Mouse (Mus musculus): ENCODE results near the gene Pnck. TPM values are rescaled to one million over a fixed set of nuclear protein-coding genes. Genes with fewer than 3 reads are reported as not detected.

Gene Pnck
- polyA plus RNA-seq, 1 experiment, result 6.1 TPM

GRCm38 (mm10) chrX:73653392-73653791 is 6.5 kb downstream of the Pnck start:
- Histone ChIP-seq H3K4me3 (replicated peaks; ENCODE audit: extremely low read depth, low read depth, low read length) (no peak overlapping the region), H3K4me1 (ENCODE audit: control insufficient read depth, insufficient read depth, low read length) (no peaks in the 10 kb centered on the region; the same call in none of the 2 replicates)
- WGBS, result 78% methylated on average over 6 of the region's 6 CpGs
- no peak for DNase-seq
- TF ChIP-seq CTCF (IDR thresholded peaks at IDR 0.05; ENCODE audit: insufficient read depth, low read length) (no peak), POLR2A (IDR thresholded peaks at IDR 0.05; ENCODE audit: borderline replicate concordance, extremely low read depth, low read depth, low read length) (no peak)

GRCm38 (mm10) chrX:73650869-73651268 is 9.0 kb downstream of the Pnck start:
- DNase-seq, result no peak
- no peak for TF ChIP-seq POLR2A (IDR thresholded peaks at IDR 0.05; ENCODE audit: borderline replicate concordance, extremely low read depth, low read depth, low read length)
- TF ChIP-seq CTCF (IDR thresholded peaks at IDR 0.05; ENCODE audit: insufficient read depth, low read length), result no peak
- H3K4me1 ChIP-seq (ENCODE audit: control insufficient read depth, insufficient read depth, low read length), result no peaks in the 10 kb centered on the region; the same call in none of the 2 replicates
- 56% methylated on average over 3 of the region's 3 CpGs for WGBS
- H3K4me3 ChIP-seq (replicated peaks; ENCODE audit: extremely low read depth, low read depth, low read length), result no peak overlapping the region

- Histone ChIP-seq H3K4me3 (replicated peaks; ENCODE audit: extremely low read depth, low read depth, low read length) (no peak overlapping the region), H3K4me1 (ENCODE audit: control insufficient read depth, insufficient read depth, low read length) (no peaks in the 10 kb centered on the region)
- 42% methylated on average over 4 of the region's 4 CpGs for WGBS
- TF ChIP-seq POLR2A (IDR thresholded peaks at IDR 0.05; ENCODE audit: borderline replicate concordance, extremely low read depth, low read depth, low read length), result no peak
- no peak for TF ChIP-seq CTCF (IDR thresholded peaks at IDR 0.05; ENCODE audit: insufficient read depth, low read length)
- no peak for DNase-seq
Measured at GRCm38 (mm10) chrX:73645121-73645520, 14.8 kb downstream of the Pnck start.

- no peak overlapping the region for H3K4me3 ChIP-seq (replicated peaks; ENCODE audit: extremely low read depth, low read depth, low read length)
Measured at GRCm38 (mm10) chrX:73639901-73640469, 19.9 kb downstream of the Pnck start.

GRCm38 (mm10) chrX:73639255-73639675 is 20.7 kb downstream of the Pnck start, which contains the start of gene Dusp9:
Gene Dusp9, plus strand, starts transcription at chrX:73639419.
- DNase-seq, result peak; percentile 29
- no peaks in the 10 kb centered on the region for H3K4me1 ChIP-seq (ENCODE audit: control insufficient read depth, insufficient read depth, low read length)
- peak within 1 kb of the TSS; percentile 5 for H3K4me3 ChIP-seq (replicated peaks; ENCODE audit: extremely low read depth, low read depth, low read length)
- TF ChIP-seq POLR2A (IDR thresholded peaks at IDR 0.05; ENCODE audit: borderline replicate concordance, extremely low read depth, low read depth, low read length) (no peak), CTCF (IDR thresholded peaks at IDR 0.05; ENCODE audit: insufficient read depth, low read length) (no peak)
- WGBS, result 37% methylated on average over 28 of the region's 28 CpGs

More at GRCm38 (mm10) chrX:73639901-73640469, 19.9 kb downstream of the Pnck start:
- WGBS, result 28% methylated on average over 41 of the region's 41 CpGs
- TF ChIP-seq POLR2A (IDR thresholded peaks at IDR 0.05; ENCODE audit: borderline replicate concordance, extremely low read depth, low read depth, low read length) (no peak), CTCF (IDR thresholded peaks at IDR 0.05; ENCODE audit: insufficient read depth, low read length) (no peak)
- peak; percentile 7 for DNase-seq
- no peaks in the 10 kb centered on the region for H3K4me1 ChIP-seq (ENCODE audit: control insufficient read depth, insufficient read depth, low read length)

- 25% methylated on average over 19 of the region's 19 CpGs for WGBS
- DNase-seq, result no peak
- TF ChIP-seq POLR2A (IDR thresholded peaks at IDR 0.05; ENCODE audit: borderline replicate concordance, extremely low read depth, low read depth, low read length) (no peak), CTCF (IDR thresholded peaks at IDR 0.05; ENCODE audit: insufficient read depth, low read length) (no peak)
- no peaks in the 10 kb centered on the region for H3K4me1 ChIP-seq (ENCODE audit: control insufficient read depth, insufficient read depth, low read length)
- no peak overlapping the region for H3K4me3 ChIP-seq (replicated peaks; ENCODE audit: extremely low read depth, low read depth, low read length)
Measured at GRCm38 (mm10) chrX:73637415-73637814, 22.5 kb downstream of the Pnck start.

GRCm38 (mm10) chrX:73635425-73635824 is 24.5 kb downstream of the Pnck start:
- 33% methylated on average over 19 of the region's 19 CpGs for WGBS
- TF ChIP-seq POLR2A (IDR thresholded peaks at IDR 0.05; ENCODE audit: borderline replicate concordance, extremely low read depth, low read depth, low read length) (no peak), CTCF (IDR thresholded peaks at IDR 0.05; ENCODE audit: insufficient read depth, low read length) (no peak)
- H3K4me3 ChIP-seq (replicated peaks; ENCODE audit: extremely low read depth, low read depth, low read length), result no peak overlapping the region
- no peaks in the 10 kb centered on the region for H3K4me1 ChIP-seq (ENCODE audit: control insufficient read depth, insufficient read depth, low read length)
- no peak for DNase-seq

GRCm38 (mm10) chrX:73626981-73627380 is 32.9 kb downstream of the Pnck start:
- no peak overlapping the region for H3K4me3 ChIP-seq (replicated peaks; ENCODE audit: extremely low read depth, low read depth, low read length)
- TF ChIP-seq POLR2A (IDR thresholded peaks at IDR 0.05; ENCODE audit: borderline replicate concordance, extremely low read depth, low read depth, low read length), result no peak
- no peak for TF ChIP-seq CTCF (IDR thresholded peaks at IDR 0.05; ENCODE audit: insufficient read depth, low read length)

GRCm38 (mm10) chrX:73619890-73620289 is 40.0 kb downstream of the Pnck start:
- 81% methylated on average over 2 of the region's 2 CpGs for WGBS
- peak; percentile 6 for DNase-seq
- H3K4me1 ChIP-seq (ENCODE audit: control insufficient read depth, insufficient read depth, low read length), result no peaks in the 10 kb centered on the region; the same call in 1 of the 2 replicates
- H3K4me3 ChIP-seq (replicated peaks; ENCODE audit: extremely low read depth, low read depth, low read length), result no peak overlapping the region
- TF ChIP-seq POLR2A (IDR thresholded peaks at IDR 0.05; ENCODE audit: borderline replicate concordance, extremely low read depth, low read depth, low read length) (no peak), CTCF (IDR thresholded peaks at IDR 0.05; ENCODE audit: insufficient read depth, low read length) (no peak)

More at GRCm38 (mm10) chrX:73626981-73627380, 32.9 kb downstream of the Pnck start:
- no peaks in the 10 kb centered on the region for H3K4me1 ChIP-seq (ENCODE audit: control insufficient read depth, insufficient read depth, low read length)
- no peak for DNase-seq

GRCm38 (mm10) chrX:73619401-73619800 is 40.5 kb downstream of the Pnck start:
- TF ChIP-seq POLR2A (IDR thresholded peaks at IDR 0.05; ENCODE audit: borderline replicate concordance, extremely low read depth, low read depth, low read length), result no peak
- TF ChIP-seq CTCF (IDR thresholded peaks at IDR 0.05; ENCODE audit: insufficient read depth, low read length), result no peak
- DNase-seq, result no peak
- Histone ChIP-seq H3K4me1 (ENCODE audit: control insufficient read depth, insufficient read depth, low read length) (no peaks in the 10 kb centered on the region; the same call in 1 of the 2 replicates), H3K4me3 (replicated peaks; ENCODE audit: extremely low read depth, low read depth, low read length) (no peak overlapping the region)
